Mouse (Mus musculus) CH12.LX (cell line): ENCODE data around the gene Myl7. TPM values are rescaled to one million over a fixed set of nuclear protein-coding genes. Genes with fewer than 3 reads are reported as not detected.

Experiments
- DNase-seq: peaks from one replicate; pipeline ENCODE4 v3.0.0-alpha.2; 2013; ENCODE audit errors: extremely low read depth
- H3K27ac ChIP-seq: 2 replicates; pipeline ENCODE4 v1.5.1; 2012; ENCODE audit warnings: low read depth, mild to moderate bottlenecking, control low read depth, moderate library complexity; ENCODE audit not compliant: insufficient read depth
- H3K27me3 ChIP-seq: replicated peaks from 2 replicates; pipeline ENCODE3; 2012; ENCODE audit warnings: inconsistent platforms
- H3K36me3 ChIP-seq, 2 experiments: replicated peaks in 1 of 2; 2 replicates each; pipeline versions ENCODE3 to v1.6.1; 2012; ENCODE audit warnings: inconsistent platforms in 1 of 2, low read length in 1 of 2, mild to moderate bottlenecking in 1 of 2, mixed read lengths in 1 of 2, moderate library complexity in 1 of 2; ENCODE audit not compliant: control insufficient read depth in 1 of 2, insufficient read depth in 1 of 2
- H3K4me1 ChIP-seq, 2 experiments: 2 replicates each; pipeline ENCODE4 v1.6.1; 2012; ENCODE audit warnings: inconsistent platforms in 1 of 2, moderate library complexity in 1 of 2; ENCODE audit not compliant: insufficient read depth in 2 of 2, control insufficient read depth in 1 of 2
- H3K4me2 ChIP-seq: 2 replicates; pipeline ENCODE4 v1.6.1; 2012; ENCODE audit warnings: low read depth, mild to moderate bottlenecking, control low read depth; ENCODE audit not compliant: poor library complexity, insufficient read depth, severe bottlenecking
- H3K4me3 ChIP-seq, 3 experiments: fragments of 150-350 bp in 1 of 3; sonication (generic) in 1 of 3; replicated peaks in 1 of 3; 2 replicates each; pipeline versions ENCODE3 to v1.5.1; 2011 to 2012; ENCODE audit warnings: low read depth in 2 of 3, low read length in 2 of 3, mild to moderate bottlenecking in 2 of 3, moderate library complexity in 2 of 3, control low read depth in 1 of 3, improper control_type of control experiment in 1 of 3, inconsistent platforms in 1 of 3, mixed read lengths in 1 of 3; ENCODE audit not compliant: poor library complexity in 1 of 3
- H3K79me2 ChIP-seq: replicated peaks from 2 replicates; pipeline ENCODE4 v1.6.1; 2012; ENCODE audit warnings: mild to moderate bottlenecking, moderate library complexity; ENCODE audit not compliant: control insufficient read depth, poor library complexity, insufficient read depth, severe bottlenecking; ENCODE audit errors: extremely low read depth
- H3K9ac ChIP-seq: 2 replicates; pipeline ENCODE4 v1.6.1; 2012; ENCODE audit warnings: low read depth, mild to moderate bottlenecking, control low read depth, moderate library complexity; ENCODE audit not compliant: insufficient read depth
- H3K9me3 ChIP-seq: replicated peaks from 2 replicates; pipeline ENCODE3; 2012; ENCODE audit warnings: low read length, inconsistent platforms, mixed read lengths
- BHLHE40 ChIP-seq: IDR thresholded peaks from 2 replicates; pipeline ENCODE4 v1.6.1; 2011; ENCODE audit warnings: mild to moderate bottlenecking, low read depth, low read length, improper control_type of control experiment
- CHD1 ChIP-seq: IDR thresholded peaks from 2 replicates; pipeline ENCODE4 v1.6.1; 2012; ENCODE audit warnings: low read depth, low read length, improper control_type of control experiment, inconsistent platforms
- CTCF ChIP-seq, 2 experiments: IDR thresholded peaks in 1 of 2; conservative IDR thresholded peaks in 1 of 2; 2 replicates each; pipeline ENCODE4 v1.5.1; 2011 to 2012; ENCODE audit warnings: low read depth in 2 of 2, low read length in 2 of 2, improper control_type of control experiment in 1 of 2, inconsistent platforms in 1 of 2, mild to moderate bottlenecking in 1 of 2, moderate library complexity in 1 of 2
- ELF1 ChIP-seq: IDR thresholded peaks from 2 replicates; pipeline ENCODE4 v1.6.1; 2014; ENCODE audit warnings: low read depth, mild to moderate bottlenecking, inconsistent platforms, low read length, improper control_type of control experiment
- HCFC1 ChIP-seq: IDR thresholded peaks from 2 replicates; pipeline ENCODE4 v1.6.1; 2012; ENCODE audit warnings: low read depth, mild to moderate bottlenecking, inconsistent platforms, low read length, improper control_type of control experiment
- JUN ChIP-seq: IDR thresholded peaks from 2 replicates; pipeline ENCODE4 v1.6.1; 2011; ENCODE audit warnings: low read depth, mild to moderate bottlenecking, low read length, improper control_type of control experiment, moderate library complexity; ENCODE audit not compliant: insufficient read depth
- MAFK ChIP-seq: IDR thresholded peaks from 2 replicates; pipeline ENCODE4 v1.6.1; 2011; ENCODE audit warnings: low read length, improper control_type of control experiment; ENCODE audit not compliant: insufficient replicate concordance
- MXI1 ChIP-seq: IDR thresholded peaks from 2 replicates; pipeline ENCODE4 v1.6.1; 2011; ENCODE audit warnings: mild to moderate bottlenecking, low read depth, low read length, improper control_type of control experiment
- MYC ChIP-seq: IDR thresholded peaks from 2 replicates; pipeline ENCODE4 v1.6.1; 2011; ENCODE audit warnings: low read depth, mild to moderate bottlenecking, improper control_type of control experiment, low read length
- POLR2AphosphoS2 ChIP-seq: IDR thresholded peaks from 2 replicates; pipeline ENCODE4 v1.6.1; 2011; ENCODE audit warnings: low read depth, low read length, improper control_type of control experiment
- SMC3 ChIP-seq: IDR thresholded peaks from 2 replicates; pipeline ENCODE4 v1.6.1; 2011; ENCODE audit warnings: low read depth, low read length, improper control_type of control experiment
- TBP ChIP-seq: conservative IDR thresholded peaks from 2 replicates; pipeline ENCODE4 v1.6.1; 2011; ENCODE audit warnings: low read depth, low read length, improper control_type of control experiment
- TCF12 ChIP-seq: IDR thresholded peaks from 2 replicates; pipeline ENCODE4 v1.6.1; 2014; ENCODE audit warnings: low read depth, mild to moderate bottlenecking, inconsistent platforms, low read length, improper control_type of control experiment
- UBTF ChIP-seq: IDR thresholded peaks from 2 replicates; pipeline ENCODE4 v1.6.1; 2012; ENCODE audit warnings: low read depth, mild to moderate bottlenecking, inconsistent platforms, low read length, improper control_type of control experiment, moderate library complexity
- USF1 ChIP-seq: IDR thresholded peaks from 2 replicates; pipeline ENCODE4 v1.6.1; 2014; ENCODE audit warnings: low read depth, mild to moderate bottlenecking, inconsistent platforms, low read length, improper control_type of control experiment
- USF2 ChIP-seq: conservative IDR thresholded peaks from 2 replicates; pipeline ENCODE4 v1.6.1; 2011; ENCODE audit warnings: low read depth, low read length, improper control_type of control experiment
- ZC3H11A ChIP-seq: IDR thresholded peaks from 2 replicates; pipeline ENCODE4 v1.6.1; 2012; ENCODE audit warnings: low read depth, mild to moderate bottlenecking, inconsistent platforms, low read length, improper control_type of control experiment
- ZMIZ1 ChIP-seq: IDR thresholded peaks from 2 replicates; pipeline ENCODE4 v1.6.1; 2012; ENCODE audit warnings: low read depth, mild to moderate bottlenecking, inconsistent platforms, low read length, improper control_type of control experiment
- ZNF384 ChIP-seq: IDR thresholded peaks from 2 replicates; pipeline ENCODE4 v1.6.1; 2012; ENCODE audit warnings: low read depth, low read length, improper control_type of control experiment, inconsistent platforms
- dilution Hi-C: fragments of 300-500 bp; cut with MboI; formaldehyde crosslinking; loops from 2 replicates; pipeline ENCODE4 v1.14.3; 2020; ENCODE audit warnings: low sequenced_read_pairs; ENCODE audit not compliant: extremely low pct_unique_long_range_greater_than_20kb, extremely low pct_ligation_motif_present
- in situ Hi-C: fragments of 300-500 bp; cut with MboI; formaldehyde crosslinking; loops from 3 replicates; pipeline ENCODE4 v1.14.3; 2019; ENCODE audit warnings: low sequenced_read_pairs, low pct_ligation_motif_present, low pct_unique_long_range_greater_than_20kb, mixed read lengths
- polyA plus RNA-seq: library from polyadenylated mRNA; unstranded; fragments of >175 nt; gene quantifications from 2 replicates; pipeline ENCODE4 v1.2.1, GENCODE M21; 2012; ENCODE audit warnings: low read depth; ENCODE audit not compliant: insufficient read length
- total RNA-seq, 2 experiments: library from RNA; depleted of rRNA; stranded (reverse); fragments of 300-350 nt in 1 of 2; fragments of >200 nt in 1 of 2; gene quantifications; 2 replicates each; pipeline ENCODE4 v1.2.3; 2012 to 2014

The Myl7 gene
- total and polyA plus RNA-seq, 3 experiments = 0.42 TPM; not detected in 2

DNA sequence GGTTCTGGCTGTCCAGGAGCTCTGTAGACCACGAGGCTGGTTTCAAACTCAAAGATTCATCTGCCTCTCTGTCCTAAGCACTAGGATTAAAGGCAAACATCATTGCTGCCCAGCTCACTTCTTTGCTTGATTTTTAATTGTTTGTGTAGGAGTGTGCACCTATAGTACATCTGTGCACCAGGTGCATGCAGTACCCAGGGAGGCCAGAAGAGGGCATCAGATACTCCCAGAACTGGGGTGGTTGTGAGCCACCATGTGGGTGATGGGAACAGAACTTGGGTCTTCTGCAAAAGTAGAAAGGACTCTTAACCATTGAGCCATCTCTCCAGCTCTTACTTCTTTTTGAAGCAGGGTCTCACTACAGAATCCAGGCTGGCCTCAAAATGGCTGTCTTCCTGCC is 39.9 kb downstream of the Myl7 start:
- H3K9me3 ChIP-seq = peaks cover 17% of the 10 kb centered on the region
- no peak overlapping the region for H3K4me3 ChIP-seq
- no peak for DNase-seq
- no peak for TF ChIP-seq ZC3H11A
- no peak for TF ChIP-seq TCF12
- TF ChIP-seq BHLHE40 = no peak
- no peak for TF ChIP-seq HCFC1
- TF ChIP-seq SMC3 = 0 out of 2 replicates have a peak, but pooled peaks have one; percentile 13
- TF ChIP-seq CTCF (conservative IDR thresholded peaks at IDR 0.05 in 1 of 2, IDR thresholded peaks at IDR 0.05 in 1 of 2; ENCODE audit: low read depth in 2 of 2, low read length in 2 of 2) = peak; percentile 38 to 52
- no peak overlapping the region for H3K4me2 ChIP-seq
- in situ Hi-C loops (no loop called here), dilution Hi-C loops (no loop called here)
- peaks cover 39% of the 10 kb centered on the region for H3K27me3 ChIP-seq
- H3K9ac ChIP-seq = no peak overlapping the region
- H3K4me1 ChIP-seq = peaks cover 0 to 3% of the 10 kb centered on the region in 2 experiments; a peak in 1 of 4 replicates
- no peaks in the 10 kb centered on the region for H3K36me3 ChIP-seq
- no peaks in the 10 kb centered on the region for H3K79me2 ChIP-seq
- no peak overlapping the region for H3K27ac ChIP-seq

DNA sequence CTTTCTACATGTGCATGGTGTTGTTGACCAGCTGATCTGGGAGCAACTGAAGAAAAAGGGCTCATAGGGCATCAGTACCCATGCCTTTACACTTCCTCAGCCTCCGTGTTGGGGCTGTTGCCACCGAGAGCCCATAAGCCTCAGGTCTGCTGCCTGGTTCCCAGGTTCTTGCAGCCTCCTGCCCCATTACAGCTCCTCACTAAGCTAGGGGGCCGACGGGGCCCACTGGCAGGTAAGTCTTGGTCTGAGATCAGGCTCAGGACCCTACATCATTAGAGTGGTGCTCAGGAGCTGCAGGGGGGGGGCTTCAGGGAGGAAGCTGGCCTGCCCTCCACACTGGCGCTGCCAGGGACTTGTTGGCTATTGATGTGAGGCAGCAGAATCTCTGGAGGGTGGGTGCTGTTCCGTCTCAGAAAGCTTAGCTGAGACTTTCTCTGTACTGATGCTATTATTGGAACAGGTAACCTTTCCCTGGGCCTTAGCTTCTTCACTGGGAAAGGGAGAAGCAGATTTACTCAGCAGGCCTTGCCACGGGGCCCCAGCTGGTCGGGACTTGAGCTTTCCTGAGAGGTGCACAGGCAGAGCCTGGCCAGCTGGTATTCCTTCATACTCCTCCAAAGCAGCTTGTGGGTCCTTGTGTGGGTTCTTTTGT is 42.0 kb downstream of the Myl7 start:
- Histone ChIP-seq H3K79me2 (no peaks in the 10 kb centered on the region), H3K4me2 (no peak overlapping the region), H3K27me3 (peaks cover 20% of the 10 kb centered on the region), H3K36me3 (no peaks in the 10 kb centered on the region), H3K9me3 (peaks cover 17% of the 10 kb centered on the region), H3K4me1 (peaks cover 0 to 3% of the 10 kb centered on the region in 2 experiments; a peak in 1 of 4 replicates), H3K4me3 (no peak overlapping the region), H3K9ac (no peak overlapping the region), H3K27ac (no peak overlapping the region)
- in situ Hi-C loops = no loop called here
- TF ChIP-seq TBP (no peak), MAFK (no peak), ZNF384 (no peak), CHD1 (no peak), ZMIZ1 (no peak), CTCF (conservative IDR thresholded peaks at IDR 0.05 in 1 of 2, IDR thresholded peaks at IDR 0.05 in 1 of 2; ENCODE audit: low read depth in 2 of 2, low read length in 2 of 2) (no peak), UBTF (no peak), USF1 (no peak), JUN (no peak), TCF12 (no peak), POLR2AphosphoS2 (no peak), USF2 (no peak), ELF1 (no peak), HCFC1 (no peak), ZC3H11A (no peak), MYC (no peak), MXI1 (no peak), SMC3 (no peak)
- DNase-seq = no peak
- dilution Hi-C loops = no loop called here
